Mouse (Mus musculus) kidney, adult 2 months (tissue): Measurements from ENCODE around the gene Fam24a.

Experiments
- CTCF ChIP-seq: fragments of 200-500 bp; conservative IDR thresholded peaks from 2 replicates; pipeline ENCODE4 v1.5.1; 2011; ENCODE audit warnings: low read depth, mild to moderate bottlenecking, control low read depth, low read length, moderate library complexity, mixed read lengths; ENCODE audit not compliant: insufficient read depth, insufficient read length
- POLR2A ChIP-seq: fragments of 200-500 bp; IDR thresholded peaks from one replicate; pipeline ENCODE4 v1.6.1; 2011; ENCODE audit warnings: low read depth, low read length, control low read depth

- TF ChIP-seq CTCF (no peak), POLR2A (no peak)
Observed at GRCm38 (mm10) chr7:131362269-131362614, 28.6 kb downstream of the Fam24a start.
